Mouse (Mus musculus) stomach, embryonic 15.5 days (tissue): Measurements from ENCODE around the gene Nat8f1. TPM values are rescaled to one million over a fixed set of nuclear protein-coding genes. Genes with fewer than 3 reads are reported as not detected.

Source experiments
- ATAC-seq: fragments of 200-750 bp; cut with Nextera tagmentation; 2 replicates; pipeline ENCODE4 v1.8.0; 2017; ENCODE audit warnings: low read depth, moderate number of reproducible peaks, moderate TSS enrichment; ENCODE audit not compliant: insufficient read depth, low FRiP score
- H3K27ac ChIP-seq: fragments of 300-500 bp; sonication (generic); 2 replicates; pipeline ENCODE4 v1.5.1; 2015; ENCODE audit warnings: mild to moderate bottlenecking, inconsistent platforms
- H3K27me3 ChIP-seq: fragments of 300-500 bp; sonication (generic); replicated peaks from 2 replicates; pipeline ENCODE4 v1.6.1; 2015; ENCODE audit warnings: inconsistent platforms
- H3K36me3 ChIP-seq: fragments of 300-500 bp; sonication (generic); 2 replicates; pipeline ENCODE4 v1.6.1; 2015; ENCODE audit warnings: inconsistent platforms
- H3K4me1 ChIP-seq: fragments of 300-500 bp; sonication (generic); 2 replicates; pipeline ENCODE4 v1.6.1; 2015; ENCODE audit warnings: inconsistent platforms
- H3K4me2 ChIP-seq: fragments of 300-500 bp; sonication (generic); 2 replicates; pipeline ENCODE4 v1.6.1; 2015; ENCODE audit warnings: mild to moderate bottlenecking, inconsistent platforms
- H3K4me3 ChIP-seq: fragments of 300-500 bp; sonication (generic); replicated peaks from 2 replicates; pipeline ENCODE4 v1.5.1; 2015; ENCODE audit warnings: inconsistent platforms
- H3K9ac ChIP-seq: fragments of 300-500 bp; sonication (generic); 2 replicates; pipeline ENCODE4 v1.6.1; 2015; ENCODE audit warnings: inconsistent platforms
- H3K9me3 ChIP-seq: fragments of 300-500 bp; sonication (generic); 2 replicates; pipeline ENCODE4 v1.6.1; 2016; ENCODE audit warnings: inconsistent platforms
- WGBS: fragments of 180-500 bp; shearing (Covaris S2); methylation state at CpG from one replicate; pipeline ENCODE4 v1.1.7; 2015; 5-methylcytosine and 5-hydroxymethylcytosine counted together
- polyA plus RNA-seq: library from polyadenylated mRNA; unstranded; fragments of >200 nt; fragmentation: Nextera tagmentation; extraction: Ambion mirVana; gene quantifications from 2 replicates; pipeline ENCODE4 v1.2.1, GENCODE M21; 2015

Gene Nat8f1
- polyA plus RNA-seq, 1 experiment from 2014 or later, result 6.7 TPM

DNA sequence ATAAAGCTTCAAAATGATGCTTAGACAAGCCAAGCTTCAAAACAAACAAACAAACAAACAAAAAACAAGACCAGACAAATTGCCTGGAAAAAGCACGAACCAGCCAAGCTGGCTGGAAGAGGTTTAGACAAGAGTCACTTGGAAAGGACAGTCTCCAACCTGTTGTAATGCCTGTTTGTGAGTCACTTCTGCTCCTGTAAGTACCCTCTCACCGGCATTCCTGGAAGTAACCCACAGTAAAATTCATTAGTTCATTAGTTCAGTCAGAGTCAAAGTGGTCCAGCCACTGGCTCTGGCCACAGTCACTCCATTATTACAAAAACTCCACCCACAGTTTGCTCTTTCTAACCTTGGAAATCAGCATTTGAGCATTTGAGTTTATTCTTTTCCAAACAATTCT lies 51.6 kb downstream of the Nat8f1 start:
- 88% methylated on average over 2 of the region's 2 CpGs for WGBS
- Histone ChIP-seq H3K4me2 (no peak overlapping the region), H3K27ac (no peak overlapping the region), H3K9me3 (no peaks in the 10 kb centered on the region), H3K27me3 (no peaks in the 10 kb centered on the region), H3K4me1 (no peaks in the 10 kb centered on the region), H3K9ac (no peak overlapping the region), H3K4me3 (no peak overlapping the region), H3K36me3 (no peaks in the 10 kb centered on the region)
- ATAC-seq, result no peak

DNA sequence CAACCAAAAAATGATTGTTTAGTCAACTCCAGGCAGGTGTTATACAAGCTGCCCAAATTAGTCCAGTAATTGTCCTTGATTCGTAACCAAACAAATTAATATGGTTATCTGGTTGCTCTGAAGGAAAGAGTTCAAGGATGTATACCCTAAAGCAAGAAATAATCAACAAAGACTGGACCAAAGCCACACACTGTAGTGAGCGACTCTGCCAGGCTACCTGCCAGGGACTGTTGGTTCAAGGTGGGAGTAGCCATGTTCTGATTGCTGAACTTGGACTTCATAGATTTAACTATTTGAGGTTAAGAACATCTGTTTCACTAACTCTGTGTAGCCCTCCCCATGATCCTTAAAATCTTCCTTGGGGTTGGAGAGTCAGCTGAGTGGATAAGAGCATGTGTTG lies 52.4 kb downstream of the Nat8f1 start:
- Histone ChIP-seq H3K36me3 (no peaks in the 10 kb centered on the region), H3K27ac (no peak overlapping the region), H3K4me1 (no peaks in the 10 kb centered on the region), H3K9me3 (no peaks in the 10 kb centered on the region), H3K9ac (no peak overlapping the region), H3K4me2 (no peak overlapping the region), H3K4me3 (no peak overlapping the region), H3K27me3 (no peaks in the 10 kb centered on the region)
- ATAC-seq, result no peak
- WGBS, result 75% methylated on average over 2 of the region's 2 CpGs

DNA sequence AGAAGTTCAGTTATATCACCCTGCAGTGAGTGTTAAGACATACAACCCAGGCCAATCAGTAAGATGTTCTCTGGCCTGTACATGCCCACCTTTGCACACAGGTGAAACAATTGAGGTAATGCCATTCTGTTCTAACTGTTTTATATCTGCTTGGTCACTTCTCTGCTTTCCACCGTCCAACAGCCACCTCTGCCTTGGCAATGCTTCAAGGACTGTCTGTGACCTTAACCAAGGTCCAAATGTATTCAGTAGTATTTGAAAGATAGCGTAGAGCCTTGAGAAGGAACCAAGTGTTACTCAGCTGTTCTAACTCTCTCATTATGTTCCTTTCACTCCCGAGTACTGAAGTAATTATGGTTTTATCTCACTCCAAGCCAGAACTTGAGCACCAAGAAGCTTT lies 52.9 kb downstream of the Nat8f1 start:
- H3K36me3 ChIP-seq, result no peaks in the 10 kb centered on the region
- no peak for ATAC-seq
- no peak overlapping the region for H3K27ac ChIP-seq
- H3K4me3 ChIP-seq, result no peak overlapping the region
- H3K27me3 ChIP-seq, result no peaks in the 10 kb centered on the region
- H3K4me2 ChIP-seq, result no peak overlapping the region
- no peak overlapping the region for H3K9ac ChIP-seq
- no peaks in the 10 kb centered on the region for H3K9me3 ChIP-seq
- WGBS, result 70% methylated on average over 3 of the region's 3 CpGs
- H3K4me1 ChIP-seq, result no peaks in the 10 kb centered on the region

DNA sequence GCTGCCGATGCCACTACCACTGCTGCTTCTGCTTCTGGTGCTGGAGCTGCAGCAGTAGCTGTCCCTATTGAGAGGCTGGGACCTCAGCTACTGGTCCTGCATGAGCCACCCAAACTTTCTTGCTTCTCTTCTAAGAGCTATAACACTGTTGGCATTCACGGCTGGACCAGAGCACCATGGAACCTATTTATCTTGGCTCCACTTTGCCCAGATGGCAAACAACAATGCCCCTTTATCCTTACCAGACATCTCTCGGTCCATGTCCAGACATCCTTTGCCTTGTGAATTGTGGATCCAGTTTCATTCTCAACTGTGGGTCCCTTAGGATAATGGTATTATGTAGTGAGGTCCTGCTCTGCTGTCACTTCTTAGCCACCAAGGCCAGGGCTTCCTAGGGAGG lies 54.2 kb downstream of the Nat8f1 start:
- Histone ChIP-seq H3K27ac (no peak overlapping the region), H3K36me3 (no peaks in the 10 kb centered on the region), H3K9me3 (no peaks in the 10 kb centered on the region), H3K4me2 (no peak overlapping the region), H3K9ac (no peak overlapping the region), H3K4me1 (no peaks in the 10 kb centered on the region), H3K27me3 (no peaks in the 10 kb centered on the region), H3K4me3 (no peak overlapping the region)
- WGBS, result 82% methylated on average over 3 of the region's 3 CpGs
- no peak for ATAC-seq

Other genes starting within 250 kb of the Nat8f1 start
- not detected in 2 replicates for gene Nat8f7, start 202.5 kb downstream of the Nat8f1 start, polyA plus RNA-seq
- 0.08 TPM in 1 of 2 replicates, not detected in the other for gene Nat8f3, start 149.9 kb downstream of the Nat8f1 start, polyA plus RNA-seq
- gene Nat8f6, start 94.7 kb downstream of the Nat8f1 start, polyA plus RNA-seq, result not detected in 2 replicates
- not detected in 2 replicates for gene Nat8f5, start 94.7 kb downstream of the Nat8f1 start, polyA plus RNA-seq
- 0.46 and 0.63 TPM in 2 replicates for gene Nat8, start 83.6 kb downstream of the Nat8f1 start, polyA plus RNA-seq
- gene Nat8f2, start 46.5 kb downstream of the Nat8f1 start, polyA plus RNA-seq, result 0.04 and 0.14 TPM in 2 replicates
- gene Nat8f4, start 10.8 kb downstream of the Nat8f1 start, polyA plus RNA-seq, result 3.7 and 4.1 TPM in 2 replicates
- 31.3 and 32.1 TPM in 2 replicates for gene Tprkb, start 3.8 kb downstream of the Nat8f1 start, polyA plus RNA-seq
- gene Dusp11, start 46.0 kb upstream of the Nat8f1 start, polyA plus RNA-seq, result 39.4 and 41.2 TPM in 2 replicates
- gene Figla, start 100.5 kb upstream of the Nat8f1 start, polyA plus RNA-seq, result not detected in 2 replicates
- gene Add2, start 113.0 kb upstream of the Nat8f1 start, polyA plus RNA-seq, result 7.4 and 12.6 TPM in 2 replicates